Mouse (Mus musculus) cortical plate, adult 2 months (tissue): ENCODE data around the gene Pias4.

Source experiments
- CTCF ChIP-seq: fragments of 200-500 bp; IDR thresholded peaks from 2 replicates; pipeline ENCODE4 v1.5.1; 2011; ENCODE audit warnings: mild to moderate bottlenecking, control low read depth, low read length; ENCODE audit not compliant: insufficient read depth; ENCODE audit errors: extremely low read depth
- POLR2A ChIP-seq: fragments of 200-500 bp; IDR thresholded peaks from 2 replicates; pipeline ENCODE4 v1.6.1; 2011; ENCODE audit warnings: mild to moderate bottlenecking, low read length, control low read depth; ENCODE audit not compliant: insufficient read depth; ENCODE audit errors: extremely low read depth

GRCm38 (mm10) chr10:81144667-81145066 is 23.1 kb downstream of the Pias4 start:
- TF ChIP-seq POLR2A = no peak
- no peak for TF ChIP-seq CTCF
